Mouse (Mus musculus) ES-CJ7 (cell line): ENCODE measurements at regions not wholly inside any gene's neighbourhood (a gene's known extent, or its start where the extent isn't known, plus 50 kb on each side); places are given as distances from the start of the nearest gene placed in this dataset.

Experiments used
- DNase-seq: peaks from one replicate; pipeline ENCODE4 v3.0.0; 2011; ENCODE audit warnings: low read depth, low spot score

DNA sequence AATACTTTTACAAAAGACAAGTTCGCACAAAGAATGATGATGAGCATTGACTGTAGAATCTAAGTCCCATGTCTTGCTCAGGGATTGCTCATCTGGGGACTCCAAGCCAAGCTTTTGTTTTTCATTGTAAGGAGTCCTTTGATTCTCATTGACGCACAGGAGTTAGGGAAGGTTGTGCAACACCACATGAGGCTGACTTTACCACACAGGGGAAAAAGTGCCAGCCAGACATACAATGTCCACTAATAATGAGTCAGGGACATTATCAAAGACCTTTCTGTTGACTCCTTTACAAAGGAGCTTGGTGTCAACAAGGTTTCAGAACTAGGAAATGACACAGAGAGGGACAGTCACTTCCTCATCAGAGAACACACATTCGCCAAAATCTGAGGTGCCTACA lies 200.1 kb downstream of the Gm11361 start:
- no peak for DNase-seq

DNA sequence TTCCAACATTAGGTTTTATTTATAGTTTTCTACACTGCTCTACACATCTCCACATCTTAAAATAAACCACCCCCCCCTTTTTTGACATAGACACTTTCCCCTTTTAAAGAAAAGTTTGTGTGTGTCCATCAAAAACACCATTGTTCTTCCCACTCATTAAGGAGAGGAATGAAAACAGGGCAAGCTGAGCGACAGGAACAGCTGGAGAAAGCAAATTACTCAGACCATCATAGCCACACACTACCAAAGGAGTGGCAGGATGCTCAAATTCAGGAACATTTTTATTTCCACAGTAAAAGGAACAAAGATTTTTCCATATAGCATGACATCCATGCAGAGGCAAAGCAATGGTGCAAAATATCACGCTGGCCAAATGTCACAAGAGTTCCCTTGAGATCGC lies 198.6 kb downstream of the Gm11361 start:
- no peak for DNase-seq

DNA sequence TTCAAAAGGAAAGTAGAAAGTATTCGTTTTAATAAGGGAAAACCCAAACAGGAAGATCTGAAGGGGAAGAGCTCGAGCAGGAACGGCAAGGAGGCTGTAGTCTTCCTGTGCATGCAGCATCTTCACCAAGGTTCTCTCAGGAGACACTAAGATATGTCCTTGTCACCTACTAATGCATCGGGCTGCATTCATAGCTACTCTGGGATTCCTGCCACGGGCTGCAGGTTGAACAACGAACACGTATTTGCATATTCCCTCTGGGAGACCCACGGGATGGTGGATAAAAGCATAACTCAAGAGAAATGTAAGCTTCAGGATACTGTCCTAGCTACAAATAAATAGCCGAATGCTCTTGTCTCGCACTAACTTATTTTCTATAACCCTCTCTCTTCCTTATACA lies 197.7 kb downstream of the Gm11361 start:
- no peak for DNase-seq

DNA sequence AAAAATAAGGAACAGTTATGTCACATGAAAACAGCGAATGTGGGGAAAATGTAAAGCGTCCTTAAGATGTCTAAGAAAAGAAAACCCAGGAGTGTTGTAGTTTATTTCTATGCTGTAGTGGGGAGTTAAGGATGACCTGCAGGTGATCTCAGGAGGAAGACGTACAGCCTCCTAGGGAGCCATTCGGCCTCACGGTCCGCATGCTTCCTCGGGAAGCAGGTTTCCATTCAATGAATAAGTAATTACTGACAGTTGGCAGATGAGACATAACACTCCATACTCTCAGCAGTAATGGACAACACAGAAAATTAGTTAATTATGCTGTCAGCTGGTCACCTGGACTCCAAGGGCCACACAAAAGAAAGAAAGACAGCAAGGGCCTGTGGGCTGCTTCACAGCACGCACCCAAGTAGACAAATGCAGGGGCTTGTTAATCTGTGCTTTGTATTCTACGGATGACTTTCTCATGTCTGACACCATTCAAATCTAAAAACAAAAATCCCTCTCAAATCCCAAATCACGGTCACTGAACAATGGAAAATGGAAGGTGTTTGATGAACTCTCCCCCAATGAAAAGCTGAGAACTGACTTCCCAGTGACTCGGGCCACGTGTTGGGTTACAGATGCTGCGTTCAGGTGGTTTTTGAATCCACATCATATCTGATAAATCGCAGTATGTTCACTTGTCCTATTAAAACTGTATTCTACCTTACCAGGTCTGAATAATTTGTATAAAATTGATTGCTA lies 193.5 kb downstream of the Gm11361 start:
- no peak for DNase-seq

DNA sequence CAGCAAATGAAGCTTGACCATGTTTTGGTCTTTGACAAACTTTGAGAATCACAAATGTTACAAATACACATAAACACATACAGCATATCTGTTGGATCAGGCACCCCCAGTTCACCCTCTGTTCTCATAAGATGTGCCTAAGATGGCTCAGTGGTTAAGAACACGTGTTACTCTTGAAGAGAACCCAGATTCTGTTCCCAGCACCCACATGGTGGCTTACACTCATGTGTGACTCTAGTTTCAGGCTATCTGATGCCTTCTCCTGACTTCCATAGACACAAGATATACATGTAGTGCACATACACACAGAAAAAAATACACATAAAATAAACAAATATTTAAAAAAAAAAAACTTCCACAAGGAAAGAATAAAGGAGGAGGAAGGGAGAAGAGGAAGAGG lies 191.7 kb downstream of the Gm11361 start:
- DNase-seq, result no peak

DNA sequence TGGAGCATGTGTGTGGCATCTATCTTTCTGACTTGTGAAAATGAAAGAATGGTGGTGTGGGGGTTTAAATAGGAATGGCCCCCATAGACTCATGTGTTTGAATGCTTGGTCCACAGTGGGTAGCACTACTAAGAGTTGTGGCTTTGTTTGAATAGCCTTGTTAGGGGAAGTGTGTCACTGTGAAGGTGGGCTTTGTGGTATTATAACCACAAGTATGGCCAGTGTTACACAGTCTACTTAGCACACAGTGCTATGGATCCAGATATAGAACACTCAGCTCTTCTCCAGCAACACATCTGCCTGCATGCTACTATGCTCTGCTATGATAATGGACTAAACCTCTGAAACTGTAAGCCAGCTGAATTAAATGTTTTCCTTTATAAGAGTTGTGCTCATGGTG lies 184.9 kb downstream of the Gm11361 start:
- no peak for DNase-seq

DNA sequence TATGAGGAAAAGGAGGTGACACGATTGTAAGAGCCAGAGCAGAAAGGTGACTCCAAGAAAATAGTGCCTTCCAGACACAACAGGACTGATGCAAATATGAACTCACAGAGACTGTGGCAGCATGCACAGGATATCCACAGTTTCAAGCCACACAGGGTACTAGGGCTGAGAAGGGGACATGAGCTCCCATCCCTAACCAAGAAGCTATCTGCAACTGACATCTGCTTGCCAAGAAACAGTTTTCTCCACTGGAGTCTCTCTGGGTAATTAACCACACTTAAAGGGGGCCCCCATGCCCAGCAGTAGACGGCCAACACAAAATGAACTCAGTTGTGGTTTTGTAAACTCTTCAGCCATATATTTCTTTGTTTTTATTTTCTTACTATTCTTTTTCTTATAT lies 176.1 kb downstream of the Gm11361 start:
- no peak for DNase-seq

DNA sequence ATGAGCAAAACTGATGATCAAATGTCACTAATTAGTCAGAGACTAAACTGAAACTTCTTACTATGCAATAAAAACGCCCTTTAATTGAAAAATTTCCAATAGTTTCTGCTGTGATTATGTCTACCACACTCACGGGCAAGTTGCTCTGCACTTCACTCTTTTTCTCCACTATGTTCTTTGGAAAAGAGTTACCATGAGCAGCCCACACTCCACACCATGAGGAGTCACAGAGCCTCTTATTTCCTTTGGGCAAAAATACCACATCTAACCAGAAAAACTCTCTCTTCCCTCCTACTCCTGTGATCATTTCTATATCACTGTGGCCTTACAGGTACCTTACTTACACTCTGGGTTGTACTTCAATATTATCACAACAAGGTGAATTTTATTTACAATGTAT lies 174.7 kb downstream of the Gm11361 start:
- DNase-seq, result no peak

DNA sequence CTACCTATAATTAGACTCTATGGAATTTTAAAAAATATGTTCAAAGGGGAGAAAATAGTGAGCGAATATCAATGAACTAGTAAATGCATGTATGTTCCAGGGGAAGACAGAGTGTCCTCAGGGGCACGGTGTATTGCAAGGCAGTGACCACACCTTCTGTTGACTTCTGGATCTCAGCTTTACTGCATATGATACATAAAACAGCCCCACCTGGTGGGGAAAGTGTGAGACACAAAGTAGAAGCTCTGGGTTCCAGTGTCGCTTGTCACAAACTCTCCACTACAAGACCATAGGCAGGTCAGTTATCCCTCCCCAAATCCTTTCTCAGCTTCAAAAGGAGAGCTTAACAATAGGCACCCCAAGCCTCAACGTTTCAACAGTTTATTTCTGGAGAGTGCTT lies 168.8 kb downstream of the Gm11361 start:
- no peak for DNase-seq

DNA sequence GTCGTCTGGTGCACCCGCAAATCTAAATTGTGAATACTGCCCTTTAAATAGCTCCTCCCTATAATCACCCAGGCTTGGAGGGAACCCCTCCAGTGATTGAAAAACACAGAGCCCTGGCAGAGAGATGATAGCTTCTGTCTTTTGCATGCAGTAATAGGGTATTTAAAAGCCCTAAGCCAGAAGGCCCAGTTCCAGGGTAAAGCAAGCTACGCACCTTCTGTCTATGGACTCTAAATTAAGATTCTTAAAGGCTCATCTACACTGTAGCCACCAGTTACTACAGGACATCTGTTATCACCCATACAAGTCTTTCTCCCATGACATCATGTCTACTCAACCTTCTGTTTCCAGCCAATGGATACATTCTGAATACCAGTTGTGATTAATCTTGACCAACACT lies 167.8 kb downstream of the Gm11361 start:
- no peak for DNase-seq

DNA sequence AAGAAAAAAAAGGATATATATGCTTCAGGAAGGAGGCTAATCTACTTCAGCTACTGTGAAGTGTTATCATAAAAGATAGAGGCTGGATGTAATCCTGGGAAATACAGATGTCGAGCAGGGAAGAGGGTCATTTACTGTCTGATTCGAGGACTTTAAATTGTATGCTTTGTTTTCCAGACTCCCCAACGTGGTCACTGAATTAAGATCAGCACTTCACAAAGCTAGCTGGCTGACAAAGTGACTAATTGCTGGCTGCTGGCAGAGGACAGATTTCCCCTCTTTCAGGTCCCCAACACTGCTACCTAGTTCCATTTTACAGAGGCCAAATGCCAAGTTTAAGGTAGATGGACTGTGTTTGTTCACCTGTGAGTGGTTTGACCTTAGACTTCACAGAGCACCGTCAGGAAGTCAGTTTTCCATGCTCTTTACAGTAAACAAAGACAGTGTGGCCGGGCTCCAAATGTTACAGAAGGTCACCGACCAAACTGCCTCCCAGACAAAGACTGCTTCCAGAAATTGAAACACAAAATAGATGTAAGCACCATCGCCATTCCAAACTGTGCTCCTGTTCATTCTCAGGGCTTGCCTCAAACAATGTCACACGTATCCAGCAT lies 167.2 kb downstream of the Gm11361 start:
- no peak for DNase-seq

DNA sequence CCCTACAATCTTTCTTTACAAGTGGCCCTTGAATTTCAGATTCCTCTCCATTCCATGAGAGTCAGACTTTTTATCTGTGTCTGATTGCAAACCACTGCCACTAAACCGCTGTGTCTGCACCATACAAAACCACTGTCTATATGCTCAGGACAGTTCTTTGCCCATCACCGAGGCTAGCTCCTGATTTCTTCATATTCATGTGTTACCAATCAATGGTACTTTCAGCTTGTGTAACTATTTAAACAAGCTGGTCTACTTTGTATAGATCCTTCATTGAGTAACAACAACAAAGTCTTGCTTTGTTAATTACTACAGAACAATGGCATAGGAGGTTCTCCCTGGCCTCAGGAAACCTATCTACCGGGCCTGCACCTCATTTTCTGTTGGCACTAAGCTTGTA lies 164.0 kb downstream of the Gm11361 start:
- DNase-seq, result no peak

DNA sequence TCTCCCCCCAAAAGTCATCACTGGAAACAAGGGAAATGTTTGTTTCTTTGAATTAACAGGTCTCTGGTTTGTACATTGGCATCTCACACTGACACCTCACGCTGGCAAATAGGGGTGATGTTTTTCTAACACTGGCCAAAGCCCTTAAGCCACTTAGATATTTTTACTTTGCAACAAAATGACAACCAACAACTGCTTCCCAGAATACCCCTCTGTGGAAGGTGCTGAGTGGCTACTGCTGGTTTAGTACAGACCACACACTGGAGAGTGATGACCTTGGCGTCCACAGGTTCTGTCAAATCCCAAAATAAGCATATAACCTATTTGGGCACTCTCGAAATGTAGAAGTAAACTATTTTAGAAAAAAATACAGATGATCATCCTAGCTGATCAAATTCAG lies 163.3 kb downstream of the Gm11361 start:
- DNase-seq, result no peak

DNA sequence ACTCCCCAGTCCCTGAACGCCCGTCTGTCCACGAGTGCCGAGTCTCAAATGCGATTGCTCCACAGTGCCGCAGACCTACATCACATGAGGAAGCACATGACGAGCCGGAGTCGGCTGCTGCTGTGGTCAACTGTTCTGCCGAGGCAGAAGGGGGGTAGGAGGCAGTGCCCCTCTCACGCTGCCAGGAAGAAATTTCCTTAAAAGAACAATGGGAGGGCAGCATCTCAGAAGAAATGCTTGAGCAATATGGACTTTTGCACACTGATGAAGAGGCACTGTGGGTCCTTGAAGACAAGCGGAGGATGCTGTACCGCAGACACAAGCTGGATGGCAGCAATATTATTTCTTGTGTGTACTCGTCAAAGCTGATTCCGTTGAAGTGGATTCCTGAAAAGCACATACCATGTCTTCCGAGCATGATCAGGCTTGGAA lies 162.6 kb downstream of the Gm11361 start:
- no peak for DNase-seq

DNA sequence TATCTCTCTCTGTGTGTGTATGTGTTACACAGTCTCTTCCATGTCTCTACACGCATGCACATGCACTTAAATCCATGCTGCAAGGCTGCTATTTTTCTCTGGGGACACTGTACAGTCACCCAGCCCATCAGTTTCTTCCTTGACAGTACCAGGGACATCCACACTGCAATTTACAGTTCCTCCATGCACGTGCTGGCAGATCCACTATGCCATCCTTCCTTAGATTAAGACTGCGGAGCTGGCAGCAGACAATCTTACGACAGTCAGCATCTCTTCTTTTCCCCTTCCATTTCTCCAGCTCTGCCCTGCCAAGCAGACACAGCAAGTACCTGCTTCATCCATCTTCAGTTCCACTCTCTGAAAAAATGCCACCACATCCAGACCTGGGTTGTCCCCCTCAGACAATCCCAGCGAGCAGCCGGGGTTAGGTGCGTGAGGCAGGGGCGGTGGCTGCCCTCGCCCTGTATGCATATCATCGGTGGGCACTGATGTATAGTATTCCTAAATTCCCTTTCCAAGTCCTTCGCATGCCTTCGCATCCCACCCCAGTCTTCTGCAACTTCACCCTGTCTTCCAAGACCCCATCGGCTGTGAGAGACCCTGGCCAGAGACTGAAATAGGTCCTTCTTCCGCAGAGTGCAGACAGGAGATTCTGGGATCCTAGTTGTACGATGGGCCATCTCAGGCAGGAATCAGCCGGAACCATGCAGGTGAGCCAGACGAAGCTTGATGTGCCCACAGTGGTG lies 161.8 kb downstream of the Gm11361 start:
- DNase-seq, result no peak

DNA sequence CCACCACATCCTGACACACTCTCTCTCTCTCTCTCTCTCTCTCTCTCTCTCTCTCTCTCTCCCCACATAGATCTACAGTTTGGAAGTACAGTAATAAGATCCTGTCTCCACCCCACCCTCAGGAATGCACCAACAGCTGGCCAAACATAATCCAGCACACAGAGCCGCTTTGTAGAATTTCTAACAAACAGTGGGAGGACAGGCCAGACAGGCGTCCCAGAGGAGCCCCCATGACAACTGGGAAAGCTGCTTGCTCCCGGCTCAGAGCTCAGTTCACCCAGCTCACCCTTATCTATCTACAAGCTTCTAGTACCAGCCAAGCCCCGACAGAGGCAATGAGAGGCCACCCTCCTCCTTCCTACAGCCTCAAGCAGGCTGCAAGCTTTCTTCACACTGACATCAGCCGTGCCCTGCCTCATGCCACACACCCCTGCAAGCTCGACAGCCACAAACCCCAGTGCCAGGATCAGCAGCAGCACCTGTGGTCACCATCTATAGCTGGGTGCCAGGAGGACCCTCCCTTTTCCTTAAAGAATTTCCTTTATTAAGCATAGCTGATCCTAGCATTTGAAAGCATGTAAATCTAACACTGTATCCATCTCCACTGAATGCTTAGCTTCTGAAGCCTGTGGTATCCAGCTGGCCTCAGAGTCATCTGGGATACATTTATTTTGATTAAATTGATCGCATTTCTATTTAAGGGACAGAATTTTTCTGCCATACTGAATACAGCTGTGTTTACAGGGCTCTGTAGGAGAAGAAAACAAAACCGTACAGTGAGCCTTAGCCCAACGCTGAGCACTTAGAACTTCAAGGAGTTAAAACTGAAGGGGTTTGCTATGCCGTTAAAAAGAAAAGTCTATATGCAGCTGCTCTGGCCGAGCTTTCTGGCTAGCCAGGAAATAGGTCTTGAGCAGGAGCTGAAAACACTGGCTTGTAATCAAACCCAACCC lies 160.9 kb downstream of the Gm11361 start:
- no peak for DNase-seq

DNA sequence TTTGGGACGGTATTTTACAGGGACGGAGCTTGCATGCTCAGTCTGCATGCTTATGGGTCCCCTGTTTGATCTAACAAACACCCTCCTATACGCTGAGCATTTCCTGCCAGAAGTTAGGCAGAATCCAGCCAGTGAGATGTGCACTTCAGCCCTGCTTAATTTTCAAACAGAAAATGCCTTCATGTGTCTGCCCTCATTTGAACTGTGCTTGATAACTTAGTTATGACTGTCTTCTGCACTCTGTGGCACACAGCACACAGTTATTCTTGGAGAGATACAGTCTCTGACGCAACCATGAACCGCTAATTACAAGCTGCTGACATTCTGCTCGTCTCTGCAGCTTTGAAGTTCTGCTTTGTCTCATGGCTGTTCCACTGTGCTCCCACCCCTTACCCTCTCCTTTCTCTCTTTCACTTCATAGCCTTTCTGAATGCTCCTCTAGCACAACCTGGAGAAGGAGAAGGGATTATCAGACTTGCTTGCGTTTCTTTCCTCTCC lies 160.2 kb downstream of the Gm11361 start:
- DNase-seq, result no peak

DNA sequence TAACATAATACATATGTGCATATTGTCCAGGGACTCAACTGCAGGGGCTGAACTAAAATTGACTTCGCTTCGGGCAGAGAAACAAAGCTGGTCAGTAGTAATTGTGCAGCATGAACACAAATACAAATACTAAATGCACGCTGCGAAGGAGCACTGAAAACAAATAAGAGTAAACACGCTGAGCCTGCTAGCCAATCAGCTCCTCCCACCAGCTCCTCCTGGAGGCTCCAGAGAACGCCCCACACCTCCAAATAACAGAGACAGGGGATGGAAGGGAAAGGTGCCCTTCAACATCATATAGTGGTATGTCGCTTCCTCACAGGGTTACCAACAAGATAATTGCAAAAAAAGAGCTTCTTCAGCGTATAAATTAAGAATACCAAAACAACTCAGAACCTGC lies 159.6 kb downstream of the Gm11361 start:
- no peak for DNase-seq

DNA sequence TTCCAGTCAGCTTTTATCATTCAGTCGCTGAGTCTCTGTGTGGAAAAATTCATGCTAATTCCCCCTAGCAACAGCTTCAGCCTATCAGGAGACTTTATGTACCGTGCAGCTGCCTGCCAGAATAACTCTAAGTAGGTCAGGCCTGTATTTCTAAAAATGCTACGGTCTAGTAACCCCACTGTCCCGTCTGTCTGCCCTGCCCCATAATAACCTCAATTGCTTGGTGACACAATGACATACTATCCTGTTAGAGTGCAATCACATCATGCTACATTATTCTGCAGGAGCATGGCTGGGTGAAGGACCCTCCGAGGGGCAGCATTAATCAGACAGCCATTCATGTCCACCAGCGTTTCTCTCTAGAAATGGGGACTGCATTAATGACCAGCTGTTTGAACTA lies 158.9 kb downstream of the Gm11361 start:
- DNase-seq, result no peak

DNA sequence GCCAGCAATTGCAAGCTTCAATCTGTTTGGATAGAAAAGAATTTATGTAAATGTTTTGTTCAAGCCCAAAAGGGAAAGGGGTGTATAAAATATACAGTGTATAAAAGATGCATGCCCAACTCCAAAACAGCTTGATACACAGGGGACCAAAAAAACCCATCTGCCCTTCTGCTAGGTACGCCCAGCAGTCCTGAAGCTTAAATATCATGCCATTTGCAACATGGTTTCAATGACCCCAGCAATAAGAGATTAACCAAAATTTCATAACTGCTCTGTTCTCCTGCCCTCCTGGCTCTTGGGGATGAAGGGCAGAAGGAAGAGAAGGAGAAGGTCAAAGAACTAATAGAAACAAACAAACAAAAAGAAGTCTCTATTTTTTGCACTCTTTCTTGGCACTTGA lies 158.4 kb downstream of the Gm11361 start:
- DNase-seq, result no peak

DNA sequence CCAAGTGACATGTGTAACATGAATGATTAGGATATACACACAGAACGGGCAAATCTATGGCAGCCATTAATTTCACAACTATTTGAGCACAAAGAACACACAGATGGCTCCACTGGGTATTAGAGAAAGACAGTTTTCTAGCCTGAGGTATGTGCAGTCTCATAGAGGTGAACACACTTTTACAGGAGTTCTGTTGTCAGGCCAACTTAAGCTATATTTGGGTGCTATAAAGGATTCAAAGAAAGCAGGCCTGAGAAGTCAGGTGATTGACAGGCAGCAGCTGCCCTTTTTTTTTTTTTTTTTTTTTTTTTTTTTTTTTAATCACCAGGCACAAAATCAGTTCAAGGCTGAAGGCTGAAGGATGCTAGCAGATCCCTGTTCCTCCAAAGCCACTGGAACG lies 153.0 kb downstream of the Gm11361 start:
- no peak for DNase-seq

DNA sequence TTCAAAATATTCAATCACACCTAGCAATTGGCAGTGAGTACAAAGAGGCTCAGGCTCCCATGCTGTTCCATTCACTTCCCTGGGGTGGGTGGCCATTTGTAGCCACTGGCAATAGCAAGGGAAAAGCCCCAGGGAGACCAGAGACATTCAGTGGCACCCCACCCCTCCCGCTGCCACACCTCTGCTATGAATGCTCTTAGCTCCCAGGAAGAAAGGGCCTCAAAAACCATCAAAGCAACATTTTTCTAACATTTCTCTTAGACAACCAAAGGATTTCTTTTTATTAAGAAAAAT lies 152.2 kb downstream of the Gm11361 start:
- no peak for DNase-seq
